Mouse (Mus musculus): Measurements from ENCODE around the gene Zscan2.

DNA sequence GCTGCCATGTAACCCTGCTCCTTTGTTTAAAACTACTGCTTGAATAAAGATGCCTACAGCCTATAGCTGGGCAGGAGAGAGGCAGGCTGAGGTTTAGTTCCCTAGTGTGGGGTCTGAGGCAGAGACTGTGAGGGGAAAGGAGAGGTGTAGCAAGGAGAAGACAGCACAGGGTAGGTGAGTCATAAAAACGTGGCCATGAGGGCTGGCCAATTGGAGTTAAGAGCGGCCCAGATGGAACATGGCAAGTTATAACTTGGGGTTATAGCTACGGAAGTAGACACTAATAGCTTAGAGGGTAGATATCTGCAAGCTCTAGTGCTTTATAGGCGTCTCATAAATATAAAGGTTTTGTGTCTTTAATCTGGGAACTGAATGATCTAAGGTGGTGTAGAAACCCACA, 37.5 kb upstream of the Zscan2 start:
- TF ChIP-seq CTCF (IDR thresholded peaks at IDR 0.05; ENCODE audit: low read depth, low read length) (no peak), GATA1 (IDR thresholded peaks at IDR 0.05; ENCODE audit: borderline replicate concordance, low read length) (no peak), GATA2 (IDR thresholded peaks at IDR 0.05; ENCODE audit: borderline replicate concordance, low read depth, low read length) (no peak)
